Mouse (Mus musculus): ENCODE measurements around the gene Aanat. TPM values are rescaled to one million over a fixed set of nuclear protein-coding genes. Genes with fewer than 3 reads are reported as not detected.

Aanat gene
- polyA plus RNA-seq, 1 experiment from 2014 or later: 0.15 TPM

DNA sequence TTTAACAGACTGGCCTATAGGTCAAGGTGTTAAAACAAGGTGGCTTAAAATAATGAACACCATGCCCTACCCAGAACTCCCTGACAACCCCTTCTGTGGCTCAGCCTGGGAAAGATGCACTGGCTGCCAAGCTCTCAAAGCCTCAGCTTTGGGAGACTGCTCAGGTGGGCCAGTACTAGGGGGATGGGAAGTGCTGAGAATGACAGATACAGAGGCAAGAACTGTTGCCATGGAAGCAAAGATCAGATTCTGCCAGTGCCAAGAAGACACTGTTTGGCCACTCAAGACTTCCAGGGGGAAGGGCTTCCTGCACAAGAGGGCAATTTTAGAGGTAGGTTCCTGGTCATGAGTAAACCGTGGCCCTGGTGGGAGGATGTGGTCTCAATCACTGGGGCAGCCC, 30.7 kb upstream of the Aanat start:
- no peak overlapping the region for H3K27ac ChIP-seq

DNA sequence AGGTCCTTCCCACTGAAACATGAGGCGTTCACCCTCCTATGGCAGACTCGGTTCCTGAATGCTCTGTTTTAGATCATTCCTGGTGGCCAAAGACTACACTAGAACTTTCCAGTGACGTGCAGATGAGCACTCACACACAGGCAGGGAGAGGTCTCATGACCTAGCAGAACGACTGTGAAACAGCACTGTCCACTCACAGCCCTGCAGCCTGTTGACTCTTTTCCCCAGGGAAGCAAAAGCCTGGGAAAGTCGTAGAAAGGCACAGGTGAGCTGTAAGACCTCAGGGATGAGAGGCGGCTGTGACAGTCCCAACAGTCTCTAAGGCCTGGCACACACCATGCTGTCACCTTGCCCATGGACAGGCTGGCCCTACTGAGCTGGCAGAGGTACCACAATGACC, 29.9 kb upstream of the Aanat start:
- Histone ChIP-seq H3K9ac (no peak overlapping the region), H3K36me3 (no peaks in the 10 kb centered on the region), H3K4me3 (no peak overlapping the region), H3K9me3 (replicated peaks) (no peaks in the 10 kb centered on the region), H3K27me3 (no peaks in the 10 kb centered on the region), H3K27ac (no peak overlapping the region), H3K4me1 (peaks cover 32% of the 10 kb centered on the region), H3K4me2 (replicated peaks) (no peak overlapping the region)
- WGBS: 64% methylated on average over 6 of the region's 6 CpGs
- no peak for ATAC-seq (ENCODE audit: low FRiP score)

More for the DNA sequence above, 30.7 kb upstream of the Aanat start:
- 76% methylated on average over 1 of the region's 1 CpGs for WGBS
- ATAC-seq (ENCODE audit: low FRiP score): no peak
- no peak overlapping the region for H3K9ac ChIP-seq
- no peak overlapping the region for H3K4me2 ChIP-seq (replicated peaks)
- H3K4me1 ChIP-seq: peaks cover 39% of the 10 kb centered on the region
- no peaks in the 10 kb centered on the region for H3K36me3 ChIP-seq
- no peaks in the 10 kb centered on the region for H3K27me3 ChIP-seq
- no peak overlapping the region for H3K4me3 ChIP-seq
- H3K9me3 ChIP-seq (replicated peaks): no peaks in the 10 kb centered on the region

DNA sequence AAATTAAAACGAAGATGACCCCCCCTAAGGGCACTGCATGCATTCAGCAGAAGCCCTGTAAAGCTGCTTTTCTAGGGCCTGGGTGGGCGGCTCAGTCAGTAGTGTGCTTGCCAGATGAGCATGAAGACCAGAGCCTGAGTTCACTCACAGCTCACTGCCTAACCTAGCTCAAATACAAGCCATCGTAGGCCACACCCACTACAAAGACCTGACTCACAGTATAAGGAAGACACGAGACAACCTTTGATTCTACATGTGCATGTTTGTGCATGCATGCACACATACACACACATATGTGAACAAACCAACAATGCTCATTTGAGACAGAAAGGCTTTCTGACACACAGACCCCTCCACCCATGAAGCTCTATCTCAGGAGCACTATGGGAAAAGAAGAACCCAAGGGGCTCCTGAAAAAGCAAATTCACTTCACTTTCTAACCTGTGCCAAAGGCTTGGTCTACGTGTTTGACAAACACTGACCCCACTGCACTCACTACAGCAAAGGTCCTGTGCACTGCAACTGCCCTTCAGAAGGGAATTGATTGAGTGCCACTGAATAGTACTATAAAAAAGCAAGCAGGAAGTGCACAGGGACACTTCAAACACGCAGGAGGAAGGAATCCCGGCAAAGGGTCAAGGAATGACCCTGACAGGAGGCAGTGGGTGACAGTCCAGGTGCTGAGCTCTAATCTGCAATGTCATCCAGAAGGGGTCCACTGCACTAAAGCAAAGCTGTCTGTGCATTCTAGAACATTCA, 20.8 kb upstream of the Aanat start:
- no peaks in the 10 kb centered on the region for H3K4me1 ChIP-seq
- H3K9me3 ChIP-seq (replicated peaks): no peaks in the 10 kb centered on the region
- H3K9ac ChIP-seq: no peak overlapping the region
- H3K4me2 ChIP-seq (replicated peaks): no peak overlapping the region
- H3K36me3 ChIP-seq: no peaks in the 10 kb centered on the region
- 78% methylated on average over 7 of the region's 7 CpGs for WGBS
- H3K27me3 ChIP-seq: no peaks in the 10 kb centered on the region
- H3K4me3 ChIP-seq: no peak overlapping the region
- ATAC-seq (ENCODE audit: low FRiP score): no peak
- no peak overlapping the region for H3K27ac ChIP-seq

DNA sequence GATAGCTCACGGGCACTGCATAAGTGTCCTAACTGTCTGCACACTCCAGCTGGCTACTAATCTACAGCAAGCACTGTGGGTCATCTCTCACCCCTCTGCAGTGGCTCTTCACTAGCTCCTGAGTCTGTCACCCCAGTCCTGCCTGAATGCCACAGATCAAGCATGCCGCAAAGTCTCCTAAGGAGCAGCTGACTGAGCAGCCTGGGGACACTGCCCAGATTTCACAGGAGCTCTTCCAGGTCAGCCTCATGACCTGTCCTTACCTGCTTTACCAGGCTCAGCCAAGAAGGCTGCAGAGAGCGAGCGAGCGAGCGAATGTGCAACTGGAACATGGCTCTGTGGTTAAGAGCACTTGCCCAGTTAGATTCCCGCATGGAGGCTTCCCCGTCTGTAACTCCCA, 18.7 kb upstream of the Aanat start:
- Histone ChIP-seq H3K36me3 (no peaks in the 10 kb centered on the region), H3K4me3 (no peak overlapping the region), H3K4me1 (peaks cover 10% of the 10 kb centered on the region), H3K27me3 (no peaks in the 10 kb centered on the region), H3K9me3 (replicated peaks) (no peaks in the 10 kb centered on the region), H3K9ac (no peak overlapping the region), H3K27ac (no peak overlapping the region), H3K4me2 (replicated peaks) (no peak overlapping the region)
- WGBS: 90% methylated on average over 8 of the region's 8 CpGs
- ATAC-seq (ENCODE audit: low FRiP score): no peak

DNA sequence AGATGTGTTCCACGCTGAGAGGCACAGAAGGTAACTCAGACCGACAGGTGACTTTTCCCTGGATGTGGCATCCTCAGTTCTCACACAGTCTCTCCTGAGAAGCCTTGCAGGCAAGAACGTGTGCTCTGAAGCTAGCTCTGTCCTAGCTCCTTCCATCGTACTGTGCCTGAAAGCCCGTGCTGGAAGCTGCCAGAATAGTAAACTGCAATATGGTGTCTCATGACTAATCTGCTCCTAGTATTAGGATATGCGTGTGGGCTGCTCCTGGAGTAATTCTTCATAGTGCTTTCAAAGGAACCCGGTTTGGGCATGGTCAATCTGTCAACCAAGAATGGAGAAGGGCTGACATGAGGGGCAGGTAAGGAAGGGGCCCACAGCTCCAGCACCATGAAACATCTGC, 15.4 kb upstream of the Aanat start:
- Histone ChIP-seq H3K9me3 (replicated peaks) (no peaks in the 10 kb centered on the region), H3K4me1 (peaks cover 43% of the 10 kb centered on the region), H3K4me3 (no peak overlapping the region), H3K36me3 (no peaks in the 10 kb centered on the region), H3K27me3 (no peaks in the 10 kb centered on the region), H3K4me2 (replicated peaks) (no peak overlapping the region), H3K27ac (no peak overlapping the region), H3K9ac (no peak overlapping the region)
- no peak for ATAC-seq (ENCODE audit: low FRiP score)
- 81% methylated on average over 7 of the region's 7 CpGs for WGBS

DNA sequence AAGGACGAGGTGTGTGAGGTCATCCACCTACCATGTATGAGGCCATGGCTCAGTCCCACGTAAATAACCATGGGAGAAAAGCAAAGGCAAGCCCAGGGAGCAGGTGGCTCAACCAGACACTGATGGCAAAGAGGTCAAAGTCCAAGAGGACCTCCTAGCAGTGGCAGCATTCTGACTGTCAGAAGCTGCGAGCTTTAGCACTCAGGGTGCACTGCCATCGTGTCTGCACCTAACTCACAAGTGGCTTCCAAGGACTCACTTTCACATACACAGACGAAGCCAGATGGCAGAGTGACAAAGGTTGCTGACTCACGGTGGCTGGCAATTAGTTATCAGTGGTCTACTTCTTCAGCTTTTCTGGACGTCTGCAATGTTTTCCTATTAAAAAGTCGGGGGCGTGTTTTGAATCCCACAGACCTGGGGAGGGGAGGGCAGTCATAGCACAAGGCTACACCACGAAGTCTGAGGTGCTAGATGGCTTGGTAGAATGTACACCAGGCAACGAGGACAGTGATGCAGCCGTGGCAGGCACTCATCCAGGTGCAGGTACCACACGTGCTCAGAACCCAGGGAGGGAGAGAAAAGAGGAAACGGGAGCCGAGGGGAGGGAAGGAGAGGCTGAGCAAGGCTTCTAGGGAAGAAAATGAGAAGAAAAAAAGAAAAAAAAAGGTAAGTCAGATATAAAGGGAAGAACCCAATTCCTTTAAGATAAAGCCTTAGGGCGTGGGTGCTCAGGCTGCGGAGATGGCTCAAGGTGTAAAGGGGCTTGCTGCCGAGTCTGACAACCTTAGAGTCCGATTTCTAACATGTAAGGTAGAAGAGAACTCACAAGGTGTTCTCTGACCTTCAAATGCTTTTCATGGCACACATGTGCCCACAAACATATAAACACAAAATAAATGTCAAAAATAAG, 14.2 kb upstream of the Aanat start:
- no peak overlapping the region for H3K4me3 ChIP-seq
- WGBS: 77% methylated on average over 19 of the region's 19 CpGs

DNA sequence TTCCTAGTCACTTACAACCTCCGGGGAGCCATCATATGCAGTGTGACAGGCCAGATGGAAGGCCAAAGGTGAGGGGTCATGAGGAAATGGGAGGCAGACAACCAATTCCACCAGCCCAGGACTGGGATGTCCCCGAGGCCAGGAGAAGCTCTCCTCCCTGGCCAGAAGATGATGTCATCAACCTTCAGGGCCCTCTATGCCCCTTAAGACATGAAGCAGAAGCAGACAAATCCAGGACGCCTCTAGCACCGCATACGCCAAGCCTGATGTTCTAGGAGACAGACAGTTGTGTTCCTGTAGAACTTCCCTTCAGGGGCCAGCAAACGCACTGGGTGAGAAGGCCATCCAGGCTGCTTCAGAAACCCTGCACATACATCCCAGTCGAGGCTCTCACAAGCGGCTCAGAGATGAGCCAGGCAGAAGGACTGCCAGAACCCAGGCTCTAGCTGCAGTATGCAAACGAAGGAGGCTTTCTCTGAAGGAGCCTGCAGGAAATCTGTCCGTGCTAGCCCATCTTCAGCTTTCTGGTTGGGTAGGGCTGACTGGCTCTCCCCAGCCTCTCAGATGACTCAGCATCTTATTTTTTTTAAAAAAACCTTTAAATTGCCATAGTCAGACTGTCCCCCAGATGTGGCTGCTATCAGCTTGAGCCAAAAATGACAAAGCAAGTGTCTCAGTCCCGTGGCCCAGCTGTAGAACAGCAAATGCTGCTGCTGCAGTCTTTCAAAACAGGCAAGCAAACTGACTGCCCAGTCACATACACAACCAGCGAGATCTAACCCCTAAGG, 13.3 kb upstream of the Aanat start:
- Histone ChIP-seq H3K4me2 (replicated peaks) (no peak overlapping the region), H3K4me1 (peaks cover 55% of the 10 kb centered on the region)
- no peak for ATAC-seq (ENCODE audit: low FRiP score)

More for the DNA sequence above, 14.2 kb upstream of the Aanat start:
- Histone ChIP-seq H3K36me3 (no peaks in the 10 kb centered on the region), H3K4me1 (peaks cover 52% of the 10 kb centered on the region), H3K4me2 (replicated peaks) (no peak overlapping the region), H3K27ac (no peak overlapping the region), H3K27me3 (no peaks in the 10 kb centered on the region), H3K9ac (no peak overlapping the region; the same call in 1 of the 2 replicates), H3K9me3 (replicated peaks) (no peaks in the 10 kb centered on the region)
- ATAC-seq (ENCODE audit: low FRiP score): no peak

DNA sequence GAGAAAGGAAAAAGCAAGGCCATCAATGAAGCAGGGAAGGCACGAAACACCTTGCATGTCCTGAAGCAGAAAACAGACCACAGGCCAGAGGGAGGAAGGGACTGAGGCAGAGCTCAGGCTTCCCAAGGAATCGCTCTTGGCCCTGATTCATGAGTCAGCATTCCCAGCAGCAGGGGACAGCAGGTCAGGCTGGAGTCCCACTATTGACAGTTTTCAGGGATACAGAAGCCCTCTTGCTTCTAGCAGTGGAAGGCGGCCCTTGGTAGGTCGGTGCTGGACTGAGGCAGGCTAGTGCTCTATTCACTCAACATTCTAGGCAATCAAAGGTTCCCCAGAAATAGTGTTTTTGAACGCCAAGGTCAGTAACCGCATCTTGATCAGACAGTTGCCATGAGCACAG, 11.7 kb upstream of the Aanat start:
- H3K27ac ChIP-seq: no peak overlapping the region
- H3K27me3 ChIP-seq: no peaks in the 10 kb centered on the region
- no peak overlapping the region for H3K4me2 ChIP-seq (replicated peaks)
- no peak overlapping the region for H3K9ac ChIP-seq
- H3K36me3 ChIP-seq: no peaks in the 10 kb centered on the region
- peaks cover 68% of the 10 kb centered on the region for H3K4me1 ChIP-seq
- no peak for ATAC-seq (ENCODE audit: low FRiP score)
- 61% methylated on average over 6 of the region's 6 CpGs for WGBS
- H3K9me3 ChIP-seq (replicated peaks): no peaks in the 10 kb centered on the region
- H3K4me3 ChIP-seq: no peak overlapping the region

More for the DNA sequence above, 13.3 kb upstream of the Aanat start:
- Histone ChIP-seq H3K27ac (peak overlapping the region; percentile 14; the same call in 1 of the 2 replicates), H3K9me3 (replicated peaks) (no peaks in the 10 kb centered on the region), H3K9ac (no peak overlapping the region; the same call in none of the 2 replicates), H3K36me3 (no peaks in the 10 kb centered on the region), H3K4me3 (no peak overlapping the region), H3K27me3 (no peaks in the 10 kb centered on the region)
- WGBS: 63% methylated on average over 12 of the region's 12 CpGs

DNA sequence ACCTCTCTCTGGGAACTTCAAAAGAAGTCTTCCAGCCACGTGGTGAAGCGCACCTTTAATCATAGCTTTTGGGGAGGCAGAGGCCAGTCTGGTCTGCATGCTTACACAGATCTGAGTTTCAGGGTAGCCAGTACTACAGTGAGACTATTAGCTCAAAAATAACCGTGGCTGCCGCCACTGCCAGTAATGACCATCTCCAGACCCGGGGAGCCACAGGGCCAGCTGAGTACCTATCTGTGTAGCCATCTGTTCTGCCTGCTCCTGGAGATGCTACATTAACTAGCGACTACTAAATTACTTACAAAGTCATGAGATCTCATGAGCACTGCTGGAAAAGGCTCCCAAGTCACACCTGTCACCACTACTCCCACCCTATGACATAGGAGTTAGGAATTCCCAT, 11.2 kb upstream of the Aanat start:
- Histone ChIP-seq H3K4me2 (replicated peaks) (no peak overlapping the region), H3K4me3 (no peak overlapping the region), H3K4me1 (peaks cover 73% of the 10 kb centered on the region), H3K9ac (no peak overlapping the region), H3K9me3 (replicated peaks) (no peaks in the 10 kb centered on the region), H3K27ac (peak overlapping the region; percentile 13; the same call in 1 of the 2 replicates), H3K27me3 (no peaks in the 10 kb centered on the region), H3K36me3 (no peaks in the 10 kb centered on the region)
- 64% methylated on average over 6 of the region's 6 CpGs for WGBS
- no peak for ATAC-seq (ENCODE audit: low FRiP score)

DNA sequence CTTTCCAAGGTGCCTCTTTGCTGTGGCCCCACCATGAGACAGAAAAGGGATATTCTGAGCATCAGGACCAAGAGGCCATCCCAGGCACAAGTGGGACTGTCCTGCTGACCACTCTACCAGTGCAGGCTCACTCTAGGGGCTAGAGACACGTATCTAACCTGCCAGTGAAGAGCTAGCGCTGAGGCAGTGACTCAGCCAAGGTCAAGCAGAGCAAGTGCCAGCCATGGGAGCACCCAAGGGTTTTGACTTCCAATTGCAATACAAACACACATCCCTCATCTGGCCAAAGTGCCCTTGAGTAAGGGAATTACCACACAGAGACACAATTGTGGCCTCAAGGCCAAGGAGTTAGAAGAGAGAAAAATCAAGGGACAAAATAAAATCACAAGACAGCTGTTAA, 10.8 kb upstream of the Aanat start:
- Histone ChIP-seq H3K4me1 (peaks cover 77% of the 10 kb centered on the region), H3K9me3 (replicated peaks) (no peaks in the 10 kb centered on the region), H3K36me3 (no peaks in the 10 kb centered on the region), H3K4me2 (replicated peaks) (no peak overlapping the region), H3K4me3 (no peak overlapping the region), H3K9ac (no peak overlapping the region), H3K27me3 (no peaks in the 10 kb centered on the region), H3K27ac (no peak overlapping the region)
- ATAC-seq (ENCODE audit: low FRiP score): no peak
- 86% methylated on average over 2 of the region's 2 CpGs for WGBS

DNA sequence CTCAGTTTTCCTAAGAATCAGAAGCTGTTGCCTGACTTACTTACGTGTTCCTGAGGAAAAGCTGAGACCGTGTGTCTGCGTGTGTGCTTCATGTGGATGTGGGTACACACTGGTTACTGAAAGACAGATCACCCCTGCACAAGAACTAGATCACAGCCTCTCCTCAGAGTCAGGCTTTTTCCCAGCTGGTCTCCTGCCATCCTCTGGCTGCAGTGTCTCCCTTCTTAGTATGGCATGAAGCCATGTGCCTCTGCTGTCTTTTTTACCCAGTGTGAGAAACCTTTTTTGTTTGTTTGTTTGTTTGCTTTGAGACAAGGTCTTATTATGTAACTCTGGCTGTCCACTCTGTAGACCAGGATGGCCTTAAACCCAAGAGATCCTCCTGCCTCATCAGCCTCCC, 7.0 kb upstream of the Aanat start:
- WGBS: 95% methylated on average over 3 of the region's 3 CpGs
- H3K4me1 ChIP-seq: peaks cover 49% of the 10 kb centered on the region
- H3K4me3 ChIP-seq: 0 out of 2 replicates have a peak overlapping the region, but pooled peaks have one; percentile 96

More for the DNA sequence above, 7.0 kb upstream of the Aanat start:
- H3K9ac ChIP-seq: 0 out of 2 replicates have a peak overlapping the region, but pooled peaks have one; percentile 4
- H3K4me2 ChIP-seq (replicated peaks): peak overlapping the region; percentile 54; the same call in 1 of the 2 replicates
- no peak overlapping the region for H3K27ac ChIP-seq
- H3K9me3 ChIP-seq (replicated peaks): no peaks in the 10 kb centered on the region
- no peaks in the 10 kb centered on the region for H3K27me3 ChIP-seq
- H3K36me3 ChIP-seq: no peaks in the 10 kb centered on the region
- no peak for ATAC-seq (ENCODE audit: low FRiP score)
